Mouse (Mus musculus) kidney, embryonic 16.5 days (tissue): ENCODE data around the gene Siah3. TPM values are rescaled to one million over a fixed set of nuclear protein-coding genes. Genes with fewer than 3 reads are reported as not detected.

Experiments
- ATAC-seq: fragments of 200-750 bp; cut with Nextera tagmentation; 2 replicates; pipeline ENCODE4 v1.8.0; 2017; ENCODE audit warnings: moderate TSS enrichment; ENCODE audit not compliant: low FRiP score, low TSS enrichment
- H3K27ac ChIP-seq: fragments of 300-500 bp; sonication (generic); 2 replicates; pipeline ENCODE4 v1.5.1; 2014; ENCODE audit warnings: low read length
- H3K27me3 ChIP-seq: fragments of 300-500 bp; sonication (generic); 2 replicates; pipeline ENCODE4 v1.6.1; 2014; ENCODE audit warnings: low read length, control low read depth, mixed read lengths; ENCODE audit not compliant: insufficient read depth
- H3K36me3 ChIP-seq: fragments of 300-500 bp; sonication (generic); 2 replicates; pipeline ENCODE4 v1.6.1; 2014; ENCODE audit warnings: low read length, control low read depth, mixed read lengths; ENCODE audit not compliant: insufficient read depth
- H3K4me1 ChIP-seq: fragments of 300-500 bp; sonication (generic); 2 replicates; pipeline ENCODE4 v1.6.1; 2014; ENCODE audit warnings: low read length, control low read depth, mixed read lengths; ENCODE audit not compliant: insufficient read depth
- H3K4me2 ChIP-seq: fragments of 300-500 bp; sonication (generic); replicated peaks from 2 replicates; pipeline ENCODE4 v1.6.1; 2014; ENCODE audit warnings: low read depth, low read length
- H3K4me3 ChIP-seq: fragments of 300-500 bp; sonication (generic); 2 replicates; pipeline ENCODE4 v1.5.1; 2014; ENCODE audit warnings: mild to moderate bottlenecking, low read length
- H3K9ac ChIP-seq: fragments of 300-500 bp; sonication (generic); replicated peaks from 2 replicates; pipeline ENCODE4 v1.6.1; 2014; ENCODE audit warnings: low read length
- H3K9me3 ChIP-seq: fragments of 300-500 bp; sonication (generic); 2 replicates; pipeline ENCODE4 v1.6.1; 2016; ENCODE audit warnings: low read length, control low read depth
- WGBS: fragments of 180-500 bp; shearing (Covaris S2); extraction: QIAGEN DNeasy Blood & Tissue Kit; methylation state at CpG from one replicate; pipeline ENCODE4 v1.1.7; 2014; 5-methylcytosine and 5-hydroxymethylcytosine counted together
- polyA plus RNA-seq: library from polyadenylated mRNA; unstranded; fragments of >200 nt; fragmentation: Nextera tagmentation; extraction: Ambion mirVana; gene quantifications from 2 replicates; pipeline ENCODE4 v1.2.1, GENCODE M21; 2015

The Siah3 gene
- polyA plus RNA-seq, 1 experiment from 2014 or later, result 0.07 TPM

DNA sequence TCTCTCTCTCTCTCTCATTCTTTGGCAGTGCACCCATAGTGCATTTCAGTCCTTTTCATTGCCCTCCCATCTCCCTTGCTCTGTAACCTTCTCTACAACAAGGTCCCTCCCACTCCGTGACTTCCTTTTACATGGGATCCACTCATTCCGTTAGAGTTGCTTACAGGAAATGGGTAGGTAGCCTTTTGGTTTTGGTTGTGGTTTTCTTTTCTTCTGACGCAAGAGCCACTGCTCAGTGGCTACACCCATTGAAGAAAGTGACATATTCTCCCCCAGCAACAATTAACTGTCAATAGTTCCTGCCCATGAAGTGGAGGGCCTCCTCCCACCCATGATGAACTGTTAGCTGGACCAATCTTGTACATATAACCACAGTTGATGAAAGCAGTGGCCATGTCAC, 60.4 kb downstream of the Siah3 start:
- Histone ChIP-seq H3K4me2 (no peak overlapping the region), H3K9me3 (no peaks in the 10 kb centered on the region), H3K4me3 (no peak overlapping the region), H3K27me3 (no peaks in the 10 kb centered on the region), H3K4me1 (no peaks in the 10 kb centered on the region), H3K36me3 (no peaks in the 10 kb centered on the region), H3K27ac (no peak overlapping the region), H3K9ac (no peak overlapping the region)
- ATAC-seq, result no peak
- WGBS, result 84% methylated on average over 3 of the region's 3 CpGs

DNA sequence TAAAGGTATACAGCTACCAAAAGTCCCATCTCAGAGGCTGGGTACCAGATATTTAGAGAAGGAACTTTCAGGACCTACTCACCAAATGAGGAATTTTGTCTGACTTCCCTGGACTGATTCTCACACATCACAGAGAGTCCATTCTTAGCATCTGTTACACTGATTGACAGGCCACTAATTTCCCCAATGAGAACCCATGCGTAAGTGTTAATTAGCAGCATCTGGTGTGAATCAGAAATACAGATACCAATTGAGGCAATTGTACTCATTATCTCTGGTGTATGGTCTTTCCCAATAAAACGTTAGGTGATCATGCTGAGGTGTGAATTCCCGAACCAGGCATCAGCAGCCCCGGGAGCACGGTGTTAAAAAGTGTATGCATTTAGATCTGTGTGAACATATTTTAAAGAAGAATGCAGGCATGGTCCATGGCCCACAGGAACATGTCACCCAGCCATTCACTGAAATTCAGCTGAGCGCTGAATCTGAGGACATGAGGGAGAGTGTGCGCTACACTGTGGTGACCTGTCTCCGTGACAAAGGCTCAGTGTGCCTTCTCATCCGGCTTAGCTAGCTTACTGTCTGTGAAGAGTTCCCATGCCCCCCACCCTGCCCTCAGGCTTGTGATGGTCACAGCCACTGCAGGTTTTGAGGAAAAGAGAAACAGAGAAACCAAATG, 61.3 kb downstream of the Siah3 start:
- no peaks in the 10 kb centered on the region for H3K4me1 ChIP-seq
- H3K4me3 ChIP-seq, result no peak overlapping the region
- WGBS, result 75% methylated on average over 9 of the region's 9 CpGs
- no peaks in the 10 kb centered on the region for H3K27me3 ChIP-seq
- H3K36me3 ChIP-seq, result no peaks in the 10 kb centered on the region
- no peak overlapping the region for H3K9ac ChIP-seq
- no peak for ATAC-seq
- H3K4me2 ChIP-seq, result no peak overlapping the region
- no peaks in the 10 kb centered on the region for H3K9me3 ChIP-seq
- H3K27ac ChIP-seq, result no peak overlapping the region

DNA sequence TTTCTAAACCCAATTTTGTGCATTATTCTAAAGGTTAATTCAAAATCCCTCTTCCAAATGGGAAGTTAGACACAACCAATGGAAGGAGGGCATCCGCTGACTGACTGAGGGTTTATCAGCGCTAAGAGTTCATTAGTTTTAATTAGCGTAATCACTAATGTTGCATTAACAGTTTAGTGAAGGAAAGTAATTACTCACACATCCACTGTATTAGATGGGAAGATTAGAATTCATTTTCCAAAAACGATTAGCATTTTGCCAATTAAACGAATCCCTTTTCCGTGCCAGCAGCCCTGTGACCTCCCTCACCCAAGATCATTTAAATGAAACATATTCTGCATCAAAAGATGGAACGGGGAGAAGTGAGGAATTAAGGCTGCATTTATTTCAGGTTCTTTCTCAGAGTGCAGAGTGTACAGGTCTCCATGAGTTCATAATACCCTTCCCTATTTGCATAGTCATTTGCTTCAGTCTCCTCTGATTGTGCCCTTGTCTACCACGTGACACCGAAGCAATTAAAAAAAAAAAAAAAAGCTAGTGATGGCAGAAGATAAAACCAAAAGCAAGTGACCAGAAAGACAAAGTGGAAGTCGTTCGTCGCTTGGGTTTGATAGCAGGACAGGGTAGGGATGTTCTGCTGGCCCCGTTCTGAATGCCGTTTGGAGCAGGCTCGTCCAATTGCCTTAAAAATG, 62.6 kb downstream of the Siah3 start:
- no peak for ATAC-seq
- Histone ChIP-seq H3K4me2 (no peak overlapping the region), H3K4me1 (no peaks in the 10 kb centered on the region)

DNA sequence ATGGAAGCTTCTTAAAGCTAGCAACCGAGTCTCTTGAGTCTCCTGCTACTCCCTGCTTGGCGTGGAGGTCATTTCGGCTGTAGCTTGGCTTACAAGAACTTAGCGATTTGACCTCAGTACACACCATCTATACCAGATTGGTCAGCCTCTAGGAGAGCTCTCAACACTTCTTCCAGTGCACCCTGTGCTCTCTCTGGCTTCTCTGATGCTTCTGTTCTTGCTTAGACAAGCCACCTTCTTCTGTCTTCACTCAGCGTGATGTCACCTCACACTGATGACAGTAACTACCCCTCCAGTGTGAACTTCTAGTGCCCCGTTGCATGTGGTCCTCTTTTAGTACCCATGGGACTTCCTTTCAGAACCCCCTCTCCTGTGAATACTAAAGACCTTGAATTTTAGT, 63.1 kb downstream of the Siah3 start:
- Histone ChIP-seq H3K9me3 (no peaks in the 10 kb centered on the region), H3K4me1 (no peaks in the 10 kb centered on the region), H3K27me3 (no peaks in the 10 kb centered on the region), H3K4me2 (no peak overlapping the region), H3K36me3 (no peaks in the 10 kb centered on the region), H3K4me3 (no peak overlapping the region), H3K27ac (no peak overlapping the region), H3K9ac (no peak overlapping the region)
- no peak for ATAC-seq
- WGBS, result 88% methylated on average over 6 of the region's 6 CpGs

More for the DNA sequence above, 62.6 kb downstream of the Siah3 start:
- Histone ChIP-seq H3K27me3 (no peaks in the 10 kb centered on the region), H3K36me3 (no peaks in the 10 kb centered on the region), H3K27ac (no peak overlapping the region), H3K9ac (no peak overlapping the region), H3K9me3 (no peaks in the 10 kb centered on the region), H3K4me3 (no peak overlapping the region)
- WGBS, result 76% methylated on average over 15 of the region's 15 CpGs

DNA sequence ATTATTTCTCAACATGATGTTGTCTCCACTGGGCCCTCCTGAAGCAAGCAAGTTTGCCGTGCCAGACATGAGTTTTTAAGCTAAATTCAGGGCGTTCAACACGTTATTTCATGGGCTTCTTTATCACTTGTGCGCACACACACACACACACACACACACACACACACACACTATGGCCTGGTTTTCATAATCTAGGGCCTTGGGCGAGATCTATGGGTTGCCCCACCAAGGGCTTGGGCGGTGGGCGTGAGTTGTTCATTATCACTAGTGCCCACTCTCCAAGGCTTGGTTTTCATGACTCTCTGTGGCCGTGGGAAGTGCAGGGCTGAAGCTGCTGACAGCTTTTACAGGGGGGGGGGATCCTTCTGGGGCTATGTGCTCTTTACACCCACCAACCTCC, 63.9 kb downstream of the Siah3 start:
- WGBS, result 96% methylated on average over 8 of the region's 8 CpGs
- no peaks in the 10 kb centered on the region for H3K36me3 ChIP-seq
- no peak overlapping the region for H3K9ac ChIP-seq
- no peak overlapping the region for H3K27ac ChIP-seq
- no peaks in the 10 kb centered on the region for H3K27me3 ChIP-seq
- H3K4me2 ChIP-seq, result no peak overlapping the region
- no peaks in the 10 kb centered on the region for H3K4me1 ChIP-seq
- H3K4me3 ChIP-seq, result no peak overlapping the region
- no peak for ATAC-seq
- H3K9me3 ChIP-seq, result no peaks in the 10 kb centered on the region

DNA sequence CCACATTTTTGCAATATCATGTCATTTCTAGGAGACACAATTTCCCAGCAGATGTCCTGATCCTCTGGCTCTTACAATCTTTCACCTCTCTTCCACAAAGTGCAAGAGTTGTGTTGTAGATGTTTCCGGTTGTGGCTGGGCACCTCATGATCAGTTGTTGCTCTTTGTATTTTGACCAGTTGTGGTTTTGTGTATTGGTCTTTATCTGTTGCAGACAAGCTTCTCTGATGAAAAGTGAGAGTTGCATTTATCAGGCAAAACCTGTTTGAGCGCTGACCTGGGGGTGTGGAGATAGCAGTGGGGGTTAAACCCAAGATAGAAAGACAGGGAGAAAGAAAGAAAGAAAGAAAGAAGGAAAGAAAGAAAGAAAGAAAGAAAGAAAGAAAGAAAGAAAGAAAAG, 68.9 kb downstream of the Siah3 start:
- H3K27me3 ChIP-seq, result no peaks in the 10 kb centered on the region
- no peaks in the 10 kb centered on the region for H3K9me3 ChIP-seq
- no peak overlapping the region for H3K27ac ChIP-seq
- no peak overlapping the region for H3K4me2 ChIP-seq
- no peaks in the 10 kb centered on the region for H3K36me3 ChIP-seq
- peaks cover 10% of the 10 kb centered on the region; the same call in 1 of the 2 replicates for H3K4me1 ChIP-seq
- 91% methylated on average over 2 of the region's 2 CpGs for WGBS
- no peak for ATAC-seq
- no peak overlapping the region for H3K9ac ChIP-seq
- no peak overlapping the region for H3K4me3 ChIP-seq

DNA sequence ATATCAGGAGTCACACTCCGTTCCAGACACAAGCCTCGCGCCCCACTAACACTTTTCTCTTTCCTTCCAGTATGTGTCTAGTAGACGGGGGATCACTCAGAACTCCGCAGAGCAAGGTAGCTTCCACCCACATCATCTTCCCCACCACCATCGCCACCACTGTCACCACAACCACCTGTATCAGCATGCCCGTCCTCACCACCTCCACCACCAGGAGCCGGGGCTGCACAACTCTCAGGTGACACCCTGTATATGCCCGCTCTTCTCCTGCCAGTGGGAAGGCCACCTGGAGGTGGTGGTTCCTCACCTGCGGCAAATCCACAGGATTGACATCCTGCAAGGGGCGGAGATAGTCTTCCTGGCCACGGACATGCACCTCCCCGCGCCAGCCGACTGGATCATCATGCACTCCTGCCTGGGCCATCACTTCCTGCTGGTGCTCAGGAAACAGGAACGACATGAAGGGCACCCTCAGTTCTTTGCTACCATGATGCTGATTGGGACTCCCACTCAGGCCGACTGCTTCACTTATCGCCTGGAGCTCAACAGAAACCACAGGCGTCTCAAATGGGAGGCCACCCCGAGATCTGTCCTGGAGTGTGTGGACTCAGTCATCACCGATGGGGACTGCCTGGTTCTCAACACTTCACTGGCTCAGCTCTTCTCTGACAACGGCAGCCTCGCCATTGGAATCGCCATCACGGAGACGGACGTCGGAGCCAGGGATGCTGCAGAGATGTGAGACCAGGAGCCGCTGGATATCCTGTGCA, 69.8 kb downstream of the Siah3 start:
- H3K27ac ChIP-seq, result no peak overlapping the region
- no peaks in the 10 kb centered on the region for H3K9me3 ChIP-seq
- no peaks in the 10 kb centered on the region for H3K36me3 ChIP-seq
- no peak overlapping the region for H3K9ac ChIP-seq
- H3K4me2 ChIP-seq, result no peak overlapping the region
- peaks cover 10% of the 10 kb centered on the region; the same call in 1 of the 2 replicates for H3K4me1 ChIP-seq
- ATAC-seq, result no peak
- H3K4me3 ChIP-seq, result no peak overlapping the region
- WGBS, result 89% methylated on average over 29 of the region's 29 CpGs
- H3K27me3 ChIP-seq, result no peaks in the 10 kb centered on the region

DNA sequence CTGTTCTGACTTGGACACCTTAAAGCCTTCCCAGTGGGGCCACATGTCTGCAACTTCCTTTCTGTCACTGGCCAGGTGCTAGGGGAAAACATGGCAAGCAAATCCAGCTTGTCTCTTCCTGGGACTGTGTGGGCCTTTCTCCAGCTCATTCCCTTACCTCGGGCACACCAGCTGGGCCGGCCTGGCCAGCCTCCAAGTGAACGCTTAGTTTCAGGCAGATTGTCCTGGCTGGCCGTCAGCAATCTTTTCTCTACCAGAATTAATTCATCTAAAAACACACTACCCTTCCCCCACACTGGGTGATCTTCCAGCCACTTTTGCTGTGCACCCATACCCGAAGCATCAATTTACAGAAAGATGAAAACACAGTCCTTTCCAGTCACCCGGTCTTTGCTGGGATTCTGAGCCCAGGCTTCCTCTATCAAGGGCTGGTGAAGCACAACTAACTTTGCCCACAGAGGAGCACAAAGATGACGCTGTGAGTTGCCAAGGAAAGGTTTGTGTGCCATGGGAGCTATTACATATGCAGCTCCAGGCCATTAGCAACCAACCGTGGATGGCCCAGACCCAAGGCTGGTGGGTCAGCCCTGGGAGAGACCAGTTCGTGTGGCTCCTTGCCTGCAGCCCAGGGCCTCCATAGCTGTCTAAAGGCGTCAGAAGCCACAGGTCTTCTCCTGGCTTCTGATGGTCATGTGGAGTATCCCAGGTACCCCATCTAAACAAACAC, 71.8 kb downstream of the Siah3 start:
- peaks cover 10% of the 10 kb centered on the region; the same call in 1 of the 2 replicates for H3K4me1 ChIP-seq
- no peaks in the 10 kb centered on the region for H3K9me3 ChIP-seq
- H3K36me3 ChIP-seq, result no peaks in the 10 kb centered on the region
- H3K4me2 ChIP-seq, result no peak overlapping the region
- ATAC-seq, result no peak
- 61% methylated on average over 10 of the region's 10 CpGs for WGBS
- no peak overlapping the region for H3K27ac ChIP-seq
- no peaks in the 10 kb centered on the region for H3K27me3 ChIP-seq
- H3K4me3 ChIP-seq, result no peak overlapping the region
- no peak overlapping the region for H3K9ac ChIP-seq

DNA sequence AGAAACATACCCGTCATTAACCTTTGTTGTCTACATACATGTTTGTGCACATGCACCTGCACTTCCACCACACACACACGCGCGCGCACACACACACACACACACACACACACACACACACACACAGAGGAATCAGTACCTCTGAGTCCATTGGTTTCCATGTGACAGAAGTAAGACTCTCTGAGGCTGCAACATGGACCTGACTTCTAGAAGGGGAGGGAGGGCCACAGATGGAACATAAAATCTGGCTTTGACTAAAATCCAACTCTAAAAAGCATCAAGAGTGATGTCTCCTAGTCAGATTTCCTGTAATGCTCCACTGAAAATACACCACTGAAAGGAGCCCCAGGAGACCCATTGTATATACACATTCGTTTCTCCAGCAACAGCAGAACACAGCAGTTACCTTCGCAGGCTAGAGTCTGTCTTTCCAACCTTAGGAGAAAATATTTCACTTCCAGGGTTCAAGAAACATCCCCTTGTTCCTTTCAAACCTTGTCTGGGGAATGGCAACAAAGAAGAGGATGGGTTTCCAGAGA, 75.1 kb downstream of the Siah3 start:
- WGBS, result 79% methylated on average over 7 of the region's 7 CpGs
- H3K27me3 ChIP-seq, result no peaks in the 10 kb centered on the region

More for the DNA sequence above, 75.1 kb downstream of the Siah3 start:
- Histone ChIP-seq H3K4me1 (peaks cover 10% of the 10 kb centered on the region; the same call in 1 of the 2 replicates), H3K4me3 (no peak overlapping the region), H3K36me3 (no peaks in the 10 kb centered on the region), H3K4me2 (no peak overlapping the region), H3K9ac (no peak overlapping the region), H3K9me3 (no peaks in the 10 kb centered on the region), H3K27ac (no peak overlapping the region)
- no peak for ATAC-seq
